Mouse (Mus musculus) hindbrain, postnatal 0 days (tissue): ENCODE data around the gene Tbc1d14. TPM values are rescaled to one million over a fixed set of nuclear protein-coding genes. Genes with fewer than 3 reads are reported as not detected.

ENCODE experiments used
- ATAC-seq: fragments of 200-750 bp; cut with Nextera tagmentation; 2 replicates; pipeline ENCODE4 v1.8.0; 2017; ENCODE audit warnings: mild to moderate bottlenecking, moderate TSS enrichment, moderate library complexity
- DNase-seq: peaks from one replicate; pipeline ENCODE4 v3.0.0-alpha.2; 2015; ENCODE audit warnings: low spot score
- H3K27ac ChIP-seq: fragments of 300-500 bp; sonication (generic); 2 replicates; pipeline ENCODE4 v1.5.1; 2014; ENCODE audit warnings: mild to moderate bottlenecking
- H3K27me3 ChIP-seq: fragments of 300-500 bp; sonication (generic); 2 replicates; pipeline ENCODE4 v1.6.1; 2014; ENCODE audit warnings: low read length, mixed read lengths; ENCODE audit not compliant: insufficient read depth
- H3K36me3 ChIP-seq: fragments of 300-500 bp; sonication (generic); 2 replicates; pipeline ENCODE4 v1.6.1; 2014; ENCODE audit warnings: low read length, mixed read lengths; ENCODE audit not compliant: insufficient read depth
- H3K4me1 ChIP-seq: fragments of 300-500 bp; sonication (generic); 2 replicates; pipeline ENCODE4 v1.6.1; 2014; ENCODE audit warnings: antibody characterized with exemption, low read length, mixed read lengths; ENCODE audit not compliant: insufficient read depth
- H3K4me2 ChIP-seq: fragments of 300-500 bp; sonication (generic); 2 replicates; pipeline ENCODE4 v1.6.1; 2014; ENCODE audit warnings: low read depth, mild to moderate bottlenecking, low read length, moderate library complexity, mixed read lengths
- H3K4me3 ChIP-seq: fragments of 300-500 bp; sonication (generic); 2 replicates; pipeline ENCODE4 v1.5.1; 2014; ENCODE audit warnings: low read length
- H3K9ac ChIP-seq: fragments of 300-500 bp; sonication (generic); replicated peaks from 2 replicates; pipeline ENCODE4 v1.6.1; 2014; ENCODE audit warnings: mild to moderate bottlenecking, low read length, moderate library complexity, mixed read lengths
- H3K9me3 ChIP-seq: fragments of 300-500 bp; sonication (generic); 2 replicates; pipeline ENCODE4 v1.6.1; 2016; ENCODE audit warnings: low read length, mixed read lengths
- CTCF ChIP-seq: IDR thresholded peaks from 2 replicates; pipeline ENCODE4 v1.5.1; 2016; ENCODE audit warnings: antibody characterized with exemption, control low read depth, low read depth
- WGBS: fragments of 180-500 bp; shearing (Covaris S2); extraction: QIAGEN DNeasy Blood & Tissue Kit; methylation state at CpG from one replicate; pipeline ENCODE4 v1.1.7; 2014; 5-methylcytosine and 5-hydroxymethylcytosine counted together
- polyA plus RNA-seq: library from polyadenylated mRNA; unstranded; fragments of >200 nt; fragmentation: Nextera tagmentation; extraction: Ambion mirVana; gene quantifications from 2 replicates; pipeline ENCODE4 v1.2.1, GENCODE M21; 2015
- total RNA-seq: library from RNA; depleted of rRNA; stranded (reverse); fragments of >200 nt; gene quantifications from 2 replicates; pipeline ENCODE4 v1.2.3, GENCODE M21; 2014

The Tbc1d14 gene
- total and polyA plus RNA-seq, 2 experiments from 2014 or later, result 22.9 to 46.4 TPM

GRCm38 (mm10) chr5:36558526-36558925 is 34.5 kb downstream of the Tbc1d14 start:
- Histone ChIP-seq H3K4me1 (peaks cover 6% of the 10 kb centered on the region; the same call in 1 of the 2 replicates), H3K27ac (no peak overlapping the region), H3K9me3 (no peaks in the 10 kb centered on the region), H3K36me3 (no peaks in the 10 kb centered on the region), H3K4me3 (no peak overlapping the region), H3K4me2 (no peak overlapping the region), H3K9ac (no peak overlapping the region), H3K27me3 (no peaks in the 10 kb centered on the region)
- no peak for ATAC-seq
- no peak for TF ChIP-seq CTCF
- 80% methylated on average over 2 of the region's 2 CpGs for WGBS
- no peak for DNase-seq

- H3K27ac ChIP-seq, result no peak overlapping the region
- no peak overlapping the region for H3K4me2 ChIP-seq
- DNase-seq, result no peak
- no peak for ATAC-seq
- TF ChIP-seq CTCF, result no peak
- no peak overlapping the region for H3K4me3 ChIP-seq
- 45% methylated on average over 7 of the region's 7 CpGs for WGBS
- no peaks in the 10 kb centered on the region for H3K9me3 ChIP-seq
- H3K9ac ChIP-seq, result no peak overlapping the region
- H3K4me1 ChIP-seq, result peaks cover 6% of the 10 kb centered on the region; the same call in 1 of the 2 replicates
- H3K27me3 ChIP-seq, result no peaks in the 10 kb centered on the region
- H3K36me3 ChIP-seq, result no peaks in the 10 kb centered on the region
These were observed 35.3 kb downstream of the Tbc1d14 start for GRCm38 (mm10) chr5:36557584-36558308.

- TF ChIP-seq CTCF, result no peak
These were observed 36.2 kb downstream of the Tbc1d14 start for GRCm38 (mm10) chr5:36556906-36557305.

GRCm38 (mm10) chr5:36556289-36556688 is 36.8 kb downstream of the Tbc1d14 start:
- Histone ChIP-seq H3K9ac (no peak overlapping the region), H3K27me3 (no peaks in the 10 kb centered on the region), H3K4me3 (no peak overlapping the region), H3K4me2 (no peak overlapping the region), H3K9me3 (no peaks in the 10 kb centered on the region), H3K27ac (no peak overlapping the region), H3K36me3 (no peaks in the 10 kb centered on the region), H3K4me1 (peaks cover 6% of the 10 kb centered on the region; the same call in 1 of the 2 replicates)
- no peak for DNase-seq
- 55% methylated on average over 4 of the region's 4 CpGs for WGBS
- ATAC-seq, result no peak
- TF ChIP-seq CTCF, result no peak

More at GRCm38 (mm10) chr5:36556906-36557305, 36.2 kb downstream of the Tbc1d14 start:
- 71% methylated on average over 3 of the region's 3 CpGs for WGBS
- ATAC-seq (no peak), DNase-seq (no peak)
- Histone ChIP-seq H3K27ac (no peak overlapping the region), H3K9ac (no peak overlapping the region), H3K4me3 (no peak overlapping the region), H3K9me3 (no peaks in the 10 kb centered on the region), H3K4me1 (peaks cover 6% of the 10 kb centered on the region; the same call in 1 of the 2 replicates), H3K4me2 (no peak overlapping the region), H3K36me3 (no peaks in the 10 kb centered on the region), H3K27me3 (no peaks in the 10 kb centered on the region)

- H3K4me2 ChIP-seq, result no peak overlapping the region
- WGBS, result 74% methylated on average over 5 of the region's 5 CpGs
- H3K9ac ChIP-seq, result no peak overlapping the region
These were observed 38.6 kb downstream of the Tbc1d14 start for GRCm38 (mm10) chr5:36554496-36554895.

GRCm38 (mm10) chr5:36553886-36554285 is 39.2 kb downstream of the Tbc1d14 start:
- Histone ChIP-seq H3K36me3 (no peaks in the 10 kb centered on the region), H3K27me3 (no peaks in the 10 kb centered on the region), H3K4me3 (no peak overlapping the region), H3K27ac (no peak overlapping the region), H3K4me2 (no peak overlapping the region), H3K4me1 (peaks cover 6% of the 10 kb centered on the region; the same call in 1 of the 2 replicates), H3K9me3 (no peaks in the 10 kb centered on the region), H3K9ac (no peak overlapping the region)
- ATAC-seq (no peak), DNase-seq (no peak)
- no peak for TF ChIP-seq CTCF
- WGBS, result 86% methylated on average over 4 of the region's 4 CpGs

More at GRCm38 (mm10) chr5:36554496-36554895, 38.6 kb downstream of the Tbc1d14 start:
- Histone ChIP-seq H3K9me3 (no peaks in the 10 kb centered on the region), H3K36me3 (no peaks in the 10 kb centered on the region), H3K27me3 (no peaks in the 10 kb centered on the region), H3K4me1 (peaks cover 6% of the 10 kb centered on the region; the same call in 1 of the 2 replicates), H3K4me3 (no peak overlapping the region), H3K27ac (no peak overlapping the region)
- TF ChIP-seq CTCF, result no peak
- DNase-seq (no peak), ATAC-seq (no peak)

- WGBS, result 87% methylated on average over 2 of the region's 2 CpGs
- Histone ChIP-seq H3K4me3 (no peak overlapping the region), H3K36me3 (no peaks in the 10 kb centered on the region), H3K27ac (no peak overlapping the region), H3K9me3 (no peaks in the 10 kb centered on the region), H3K4me1 (peaks cover 6% of the 10 kb centered on the region; the same call in 1 of the 2 replicates), H3K4me2 (no peak overlapping the region), H3K9ac (no peak overlapping the region), H3K27me3 (no peaks in the 10 kb centered on the region)
- ATAC-seq (no peak), DNase-seq (no peak)
- no peak for TF ChIP-seq CTCF
These were observed 39.9 kb downstream of the Tbc1d14 start for GRCm38 (mm10) chr5:36553056-36553606.
